Mouse (Mus musculus) cerebellum, postnatal 4 days (tissue): Measurements from ENCODE around the gene AC109138.7.

Source experiments
- DNase-seq, 2 experiments: peaks; one replicate each; pipeline ENCODE4 v3.0.0; 2022; ENCODE audit warnings: low spot score in 2 of 2, mixed read lengths in 1 of 2

The AC109138.7 gene

DNA sequence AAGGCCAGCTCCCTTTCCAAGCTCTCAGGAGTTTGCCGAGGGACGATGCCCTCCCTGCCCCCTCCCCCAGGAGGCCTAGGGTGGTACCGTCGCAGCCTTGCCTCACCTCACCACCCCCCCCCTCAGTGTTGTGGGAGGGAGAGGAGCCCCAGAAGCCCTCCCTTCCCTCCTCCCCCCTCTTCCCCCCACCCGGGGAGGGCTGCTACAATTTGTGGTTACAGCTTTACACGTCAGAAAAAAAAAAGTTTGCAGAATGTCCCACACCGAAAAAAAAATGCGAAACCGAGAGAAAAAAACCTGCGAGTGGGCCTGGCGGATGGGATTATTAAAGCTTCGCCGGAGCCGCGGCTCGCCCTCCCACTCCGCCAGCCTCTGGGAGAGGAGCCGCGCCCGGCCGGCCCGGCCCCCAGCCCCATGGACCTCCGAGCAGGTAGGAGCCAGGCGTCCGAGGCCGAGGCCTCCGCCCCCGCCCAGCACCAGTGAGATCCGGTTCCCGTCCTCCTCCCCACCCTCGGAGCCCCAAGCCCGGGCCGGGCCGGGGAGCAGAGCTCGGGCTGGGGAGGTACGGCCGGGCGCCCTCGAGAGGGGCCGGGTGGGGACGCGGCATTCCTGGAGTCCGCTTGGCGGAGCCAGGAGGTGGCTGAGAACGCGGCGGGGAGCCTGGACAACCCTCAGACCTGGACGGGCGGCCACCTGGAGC is at the start of gene AC109138.7, which contains the start of gene Clcf1:
TSS of gene AC109138.7 (plus strand) at position 287 of the 700 bp plus-strand sequence.
TSS of gene Clcf1 (plus strand) at position 168 of the 700 bp plus-strand sequence.
- DNase-seq = no peak

DNA sequence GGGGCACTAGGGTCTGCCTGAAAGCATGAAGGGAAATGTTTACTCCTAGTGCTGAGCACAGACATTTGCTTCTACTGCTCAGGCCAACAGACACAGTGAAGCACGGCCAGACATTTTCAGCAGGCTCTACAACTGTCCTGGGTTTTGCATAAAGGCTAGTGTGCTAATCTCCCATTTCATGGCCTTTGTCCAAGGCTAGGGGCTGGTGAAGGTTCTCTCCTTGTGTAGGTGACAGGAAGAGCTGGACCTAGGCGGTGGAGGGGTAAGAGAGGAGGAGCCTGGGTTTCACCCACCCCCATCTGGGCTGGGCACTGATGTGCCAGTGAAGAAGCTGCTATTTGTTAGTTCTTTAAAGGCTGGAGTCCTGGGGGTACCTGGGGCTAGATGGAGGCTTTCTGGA is 49.4 kb upstream of the AC109138.7 start:
- DNase-seq = no peak

DNA sequence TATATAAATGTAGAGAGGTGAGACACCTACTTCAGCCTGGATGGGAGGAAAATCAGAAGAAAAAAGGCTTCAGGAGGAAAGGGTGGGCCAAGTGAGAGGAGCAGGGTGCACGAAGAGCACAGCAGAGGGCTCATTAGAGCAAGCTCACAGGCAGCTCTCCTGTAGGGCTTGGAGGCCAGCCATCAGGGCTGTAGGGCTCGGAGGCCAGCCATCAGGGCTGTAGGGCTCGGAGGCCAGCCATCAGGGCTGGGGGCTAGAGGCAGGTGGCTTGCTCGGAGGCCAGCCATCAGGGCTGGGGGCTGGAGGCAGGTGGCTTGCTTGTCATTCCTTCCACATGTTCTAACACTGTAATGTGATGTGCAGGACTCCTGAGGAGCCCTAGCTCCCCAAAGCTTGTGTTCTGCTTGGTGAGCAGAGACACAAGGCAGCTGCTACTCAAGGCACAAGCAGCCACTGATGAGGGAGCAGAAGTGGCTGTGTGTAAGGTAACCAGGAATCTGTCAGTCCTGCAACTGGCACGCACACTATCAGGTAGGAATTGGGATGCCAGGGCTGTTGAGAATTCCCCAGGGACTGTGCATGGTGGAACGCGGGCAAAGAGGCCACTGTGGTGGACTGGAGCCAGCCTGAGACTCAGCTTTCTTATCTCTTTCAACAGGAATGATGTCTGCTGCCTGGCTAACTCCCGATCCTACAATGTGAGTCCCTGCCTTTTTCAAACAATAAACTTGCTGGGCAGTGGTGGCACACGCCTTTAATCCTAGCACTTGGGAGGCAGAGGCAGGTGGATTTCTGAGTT is 47.3 kb upstream of the AC109138.7 start:
- no peak for DNase-seq

DNA sequence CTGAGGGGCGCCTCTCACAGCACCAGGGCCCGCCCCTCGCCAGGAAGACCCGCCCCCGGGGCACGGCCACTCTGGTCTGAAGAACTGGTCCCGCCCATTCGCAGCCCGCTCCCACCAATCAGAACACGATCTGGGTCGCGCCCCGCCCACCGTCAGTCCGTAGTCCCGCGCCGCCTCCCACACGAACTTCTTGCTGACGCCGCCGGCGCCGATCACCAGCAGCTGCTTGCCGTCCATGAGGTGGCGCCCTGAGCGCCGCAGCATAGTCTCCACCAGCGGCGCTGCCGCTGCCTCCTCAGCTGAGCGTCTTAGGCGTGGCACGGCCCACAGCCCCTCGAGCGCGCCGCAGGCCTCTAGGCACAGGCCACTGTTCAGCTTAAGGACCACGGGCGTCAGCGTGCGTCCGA is 44.8 kb upstream of the AC109138.7 start:
- DNase-seq = peak; percentile 99 to 100

DNA sequence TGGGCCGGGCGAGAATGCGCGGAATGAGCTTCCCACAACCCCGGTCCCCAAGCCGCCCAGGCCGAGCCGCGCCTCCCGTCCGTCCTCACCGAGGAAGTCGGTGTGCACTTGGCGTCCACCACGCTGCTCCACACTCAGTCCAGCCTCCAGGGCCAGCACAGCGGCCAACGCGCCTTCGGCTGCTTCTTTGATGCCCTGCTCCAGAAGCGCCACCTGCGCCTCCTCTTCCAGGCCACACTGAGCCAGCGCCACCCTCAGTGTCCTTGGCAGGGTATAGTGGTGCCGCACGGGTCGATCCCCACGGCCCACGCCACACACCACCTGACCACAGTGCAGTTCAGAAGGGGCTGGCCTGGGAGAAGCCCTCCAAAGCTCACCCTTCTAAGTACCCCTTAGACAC is 44.3 kb upstream of the AC109138.7 start:
- no peak for DNase-seq

DNA sequence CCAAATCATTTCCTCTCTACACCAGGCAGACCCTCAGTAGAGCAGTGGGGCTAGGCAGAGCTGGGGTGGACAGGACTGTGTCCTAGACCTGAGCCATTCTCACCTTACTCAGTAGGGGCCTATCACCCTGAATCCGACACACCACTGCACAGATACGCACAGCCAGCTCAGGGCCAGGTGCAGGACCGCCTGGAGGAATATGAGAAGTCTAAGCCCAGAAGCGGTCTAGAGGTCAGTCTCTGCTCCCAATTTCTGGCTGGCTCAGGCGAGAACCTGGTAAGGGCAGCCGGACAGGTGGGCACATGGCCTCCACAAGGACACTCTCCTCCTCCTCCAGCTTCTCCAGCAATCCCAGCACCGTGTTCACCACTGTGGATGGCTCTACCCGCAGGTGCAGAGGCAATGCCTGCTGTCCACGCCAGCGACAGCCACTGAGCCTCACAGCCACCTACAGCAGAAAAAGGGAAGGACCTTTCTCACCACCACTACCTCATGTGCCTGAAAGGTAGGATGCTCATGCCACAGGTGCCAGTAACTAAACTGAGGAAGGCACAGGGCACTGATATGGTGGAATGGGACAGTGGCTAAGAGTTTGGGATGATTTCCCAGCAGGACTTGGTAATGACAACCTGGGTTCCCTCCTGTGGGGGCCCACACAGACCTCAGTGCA is 43.3 kb upstream of the AC109138.7 start:
- DNase-seq = no peak

DNA sequence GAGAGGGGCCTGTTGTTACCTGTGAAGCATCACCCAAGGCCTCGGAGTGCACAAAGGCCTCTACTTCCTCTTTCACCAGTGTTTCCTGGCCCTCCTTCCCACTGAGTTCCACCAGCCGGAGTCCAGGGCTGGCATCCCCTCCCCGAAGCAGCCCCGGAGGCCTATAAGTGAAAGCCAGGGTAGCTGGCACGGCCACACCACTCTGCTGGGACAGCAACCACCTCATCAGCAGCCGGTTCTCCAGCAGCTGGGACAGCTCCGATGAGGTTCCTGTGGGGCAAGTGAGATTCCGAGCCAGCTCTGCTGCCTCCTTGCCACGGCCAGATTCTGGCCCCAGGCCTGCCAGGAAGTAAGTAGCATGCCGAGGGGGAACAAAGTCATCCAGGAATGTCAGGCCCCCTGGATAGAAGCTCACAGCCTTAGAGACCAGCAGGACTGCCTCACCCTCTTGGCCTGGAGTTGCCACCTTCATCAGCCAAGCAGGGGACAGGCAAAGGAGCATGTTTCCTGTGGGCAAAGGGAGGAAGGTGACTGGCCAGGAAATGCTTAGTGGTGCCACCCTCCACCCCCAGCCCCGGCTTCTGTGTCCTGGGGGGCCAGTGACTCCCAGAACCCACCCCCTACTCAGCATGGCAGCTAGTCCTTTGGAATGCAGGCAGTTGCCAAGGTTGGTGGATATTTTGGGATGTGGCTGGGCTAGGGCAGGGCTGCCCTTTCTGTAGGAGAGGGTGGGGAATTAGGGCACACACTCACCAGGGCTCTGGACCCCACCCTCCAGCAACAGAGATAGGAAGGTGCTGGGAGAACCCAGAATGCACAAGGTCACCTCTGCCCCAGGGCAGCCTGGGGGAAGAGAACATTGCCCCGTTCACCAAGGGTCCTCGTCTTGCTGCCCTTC is 42.5 kb upstream of the AC109138.7 start:
- no peak for DNase-seq

DNA sequence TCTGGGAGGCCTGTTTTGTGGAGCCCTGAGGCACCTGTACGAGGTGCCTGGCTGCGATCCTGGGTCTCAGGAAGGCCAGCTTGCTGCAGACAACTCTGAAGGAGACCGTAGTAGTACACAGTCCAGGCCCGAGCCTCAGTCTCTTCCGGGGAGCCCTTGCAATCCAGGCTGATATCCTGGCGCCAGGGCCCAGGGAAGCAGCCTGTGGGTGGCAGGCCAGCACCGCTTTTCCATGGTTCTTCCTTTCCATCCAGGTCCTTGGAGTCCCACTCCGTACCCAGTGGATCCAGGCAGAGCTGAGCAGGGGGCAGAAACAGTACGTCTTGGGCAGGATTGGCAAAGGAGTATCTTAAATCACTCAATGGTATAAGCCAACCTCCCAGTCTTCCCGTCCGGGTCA is 41.2 kb upstream of the AC109138.7 start:
- DNase-seq = no peak

DNA sequence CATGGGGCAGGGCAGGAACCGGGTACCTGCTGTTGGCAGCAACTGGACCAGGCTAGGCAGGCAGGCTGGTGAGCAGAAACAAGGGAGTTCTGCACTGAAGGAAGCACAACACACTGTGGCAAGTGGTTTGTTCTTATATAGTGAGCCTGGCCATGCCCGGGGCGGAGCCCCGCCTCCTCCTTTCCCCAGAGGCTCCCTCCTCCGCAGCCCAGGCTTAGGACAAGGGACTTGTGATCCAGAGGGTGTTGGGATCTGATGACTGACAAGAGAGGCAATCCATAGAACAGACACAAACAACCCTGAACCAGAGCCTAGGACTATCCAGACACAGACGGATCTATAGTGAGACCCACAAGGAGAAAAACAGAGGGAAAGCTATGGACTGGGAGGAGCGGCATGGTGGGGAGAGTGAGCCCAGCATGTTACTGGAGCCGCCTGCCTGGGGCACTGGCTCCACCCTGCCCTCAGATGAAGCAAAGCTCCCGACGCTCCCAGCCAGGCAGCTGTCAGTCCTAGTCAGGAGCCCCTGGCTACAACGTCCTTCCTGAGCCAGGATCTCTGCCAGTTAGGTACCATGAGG is 38.7 kb upstream of the AC109138.7 start, which contains the start of gene Carns1:
TSS of gene Carns1 (minus strand) at position 112 of the 580 bp plus-strand sequence.
- DNase-seq = no peak

DNA sequence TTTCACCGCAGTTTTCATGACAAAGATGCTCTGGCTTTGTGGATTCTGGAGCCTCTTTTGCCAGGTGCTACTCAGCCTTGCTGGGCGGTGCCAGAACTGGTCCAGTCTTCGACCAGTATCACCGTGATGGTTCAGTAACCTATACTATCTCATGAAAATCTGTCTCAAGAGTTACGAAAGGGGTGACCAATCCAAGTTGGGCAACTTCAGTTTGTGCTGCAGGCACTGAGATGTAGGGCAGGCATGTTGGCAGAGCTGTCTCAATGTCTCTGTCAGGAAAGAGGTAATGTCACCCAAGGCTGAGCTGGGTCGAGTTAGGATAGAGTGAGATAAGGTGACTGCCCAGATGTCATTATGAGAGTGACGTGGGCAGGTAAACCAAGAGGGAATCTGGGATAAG is 33.7 kb upstream of the AC109138.7 start:
- no peak for DNase-seq

DNA sequence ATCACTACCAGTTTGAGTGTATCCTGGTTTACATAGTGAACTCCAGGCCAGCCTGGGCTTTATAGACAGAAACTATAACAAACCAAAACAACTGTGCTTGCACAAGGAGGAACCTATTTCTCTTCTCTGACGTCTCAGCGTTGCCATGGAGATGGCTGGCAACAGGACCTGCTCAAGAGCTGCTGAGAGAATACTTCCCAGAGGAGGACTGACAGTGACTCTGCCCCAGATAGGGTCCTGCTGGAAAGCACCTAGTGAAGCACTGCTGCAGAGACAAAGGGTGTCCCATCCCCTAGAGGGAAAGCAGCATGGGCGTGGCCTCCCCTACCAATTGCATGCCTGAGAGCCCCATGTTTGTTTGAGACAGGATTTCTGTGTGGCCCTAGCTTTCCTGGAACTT is 32.3 kb upstream of the AC109138.7 start:
- no peak for DNase-seq

DNA sequence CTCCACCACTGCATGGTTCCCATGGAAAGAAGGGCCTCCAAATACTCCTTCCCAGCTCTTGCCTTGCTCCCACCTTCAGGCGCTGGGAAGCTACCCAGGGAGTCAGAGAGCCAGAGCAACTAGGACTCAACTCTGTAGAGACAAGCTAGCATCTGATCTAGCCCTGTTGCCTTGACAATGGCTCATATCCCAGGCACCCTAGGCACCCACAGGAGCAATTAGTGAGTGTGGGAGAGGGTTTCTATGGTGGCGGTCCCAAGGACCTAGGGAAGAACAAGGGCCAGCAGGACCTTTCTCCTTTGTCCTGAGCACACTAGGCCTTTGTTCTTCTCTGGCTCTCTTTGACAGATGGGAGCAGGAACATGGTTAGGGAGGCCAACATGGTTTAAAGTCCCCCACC is 30.5 kb upstream of the AC109138.7 start:
- DNase-seq = no peak

DNA sequence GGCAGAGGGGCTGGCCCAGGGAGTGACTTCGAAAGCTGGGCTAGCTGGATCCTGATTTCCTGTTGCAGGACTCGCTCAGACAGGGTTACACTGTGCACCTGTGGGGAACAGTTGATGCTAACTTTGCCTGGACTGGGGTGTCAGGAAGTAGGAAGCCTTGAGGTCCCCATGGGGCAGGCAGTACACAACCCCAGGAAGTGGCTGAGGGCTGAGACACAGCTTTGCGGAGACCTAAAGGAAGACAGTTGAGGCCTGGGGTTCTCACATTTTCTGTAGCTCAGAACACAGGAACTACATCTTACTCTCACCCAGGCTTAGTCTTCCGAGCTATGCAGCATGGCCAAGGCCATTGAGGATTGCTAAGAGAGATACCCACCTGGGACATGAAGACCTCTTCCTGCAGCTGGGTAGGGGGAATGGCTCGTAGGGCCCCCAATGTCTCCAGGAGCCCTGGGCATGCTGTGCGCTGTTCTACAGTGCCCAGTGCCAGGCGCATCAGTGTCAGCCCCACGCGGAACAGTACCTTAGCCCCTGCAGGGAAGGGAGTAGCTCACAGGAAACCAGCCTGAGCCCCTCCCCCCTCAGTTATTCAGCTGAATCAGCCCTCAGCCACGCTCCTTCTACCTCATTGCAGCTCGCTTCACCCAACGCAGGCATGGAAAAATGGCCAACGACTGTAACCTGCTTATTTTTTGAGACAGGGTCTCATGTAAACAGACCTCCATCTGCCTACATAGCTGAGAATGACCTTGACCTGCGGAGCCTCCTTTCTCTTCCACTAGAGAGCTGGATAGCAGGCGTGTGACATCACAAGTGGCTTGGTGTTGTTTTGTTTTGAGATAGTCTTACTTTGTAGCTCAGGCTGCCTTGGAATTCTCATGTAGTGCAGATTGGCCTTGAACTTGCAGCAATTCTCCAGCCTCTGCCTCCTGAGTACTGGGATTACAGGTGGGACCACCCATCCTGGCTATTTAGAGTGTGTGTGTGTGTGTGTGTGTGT is 28.9 kb upstream of the AC109138.7 start:
- no peak for DNase-seq

DNA sequence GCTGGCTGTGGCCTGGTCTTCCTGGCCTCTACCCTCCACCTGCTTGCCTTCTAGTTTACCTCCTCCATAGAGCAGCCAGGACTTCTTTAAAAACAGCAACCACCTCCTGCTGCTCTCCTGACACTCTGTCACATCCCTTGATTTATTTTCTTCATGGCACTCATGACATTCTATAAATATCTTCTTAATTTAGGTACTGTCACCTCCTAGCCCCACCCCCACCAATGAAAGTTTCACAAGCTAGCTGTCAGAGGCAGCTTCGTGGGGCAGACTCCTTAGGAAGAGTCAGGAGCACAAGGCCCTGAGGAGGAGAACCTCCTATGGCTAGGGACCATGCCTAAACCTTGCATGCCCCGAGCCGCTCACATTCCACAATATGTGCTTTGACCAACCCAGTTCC is 26.9 kb upstream of the AC109138.7 start:
- no peak for DNase-seq

DNA sequence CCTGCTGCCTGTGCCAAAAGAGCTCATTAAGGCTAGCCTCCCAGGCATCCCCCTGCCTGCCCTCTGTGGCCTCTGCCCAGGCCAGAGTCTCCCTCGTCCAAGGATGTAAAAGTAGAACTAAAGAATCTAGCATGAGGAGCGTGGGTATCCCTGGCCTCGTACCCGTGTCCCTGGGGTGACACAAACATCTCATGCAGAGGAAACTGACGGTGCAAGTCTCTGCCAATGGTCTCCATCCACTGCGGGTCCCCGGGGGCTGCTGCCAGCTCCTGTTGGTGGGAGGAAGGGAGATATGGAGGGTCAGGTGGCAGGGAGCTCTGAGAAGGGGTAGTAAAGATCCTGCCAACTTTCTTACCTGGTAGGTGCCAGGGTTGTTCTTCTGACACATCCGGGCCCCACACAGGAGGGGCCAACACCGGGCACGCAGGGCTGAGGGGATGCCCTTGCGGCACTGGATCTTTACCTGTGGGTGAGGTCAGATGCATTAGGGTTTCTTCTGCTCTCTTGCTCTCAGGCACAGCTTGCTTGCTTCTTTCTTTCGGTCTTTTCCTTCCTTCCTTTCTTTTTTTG is 25.0 kb upstream of the AC109138.7 start:
- no peak for DNase-seq

DNA sequence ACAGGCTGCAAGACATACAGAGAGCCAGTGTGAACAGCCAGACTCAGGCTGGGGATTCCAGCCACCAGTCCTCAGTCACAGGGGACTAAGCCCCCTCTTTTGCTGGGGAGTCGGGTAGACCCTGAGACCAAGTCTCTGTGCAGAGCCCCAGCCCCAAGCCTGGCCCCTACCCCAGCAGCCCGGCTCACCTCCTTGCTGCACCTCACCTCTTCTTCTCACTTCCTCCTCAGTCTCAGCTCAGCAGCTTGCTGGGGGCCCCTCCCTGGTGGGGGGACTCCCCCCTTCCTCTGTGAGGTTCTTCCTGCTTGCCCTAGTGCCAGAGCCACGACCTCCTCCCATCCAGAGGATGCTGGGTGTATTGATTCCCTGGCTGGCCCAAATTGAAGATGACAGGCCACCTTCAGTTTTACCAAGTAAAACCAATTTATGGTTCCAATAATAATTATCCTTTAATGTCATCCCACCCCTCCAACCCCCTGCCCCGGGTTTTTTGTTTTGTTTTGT is 23.3 kb upstream of the AC109138.7 start, which contains the start of gene Tbc1d10c:
TSS of gene Tbc1d10c (minus strand) at position 454 of the 504 bp plus-strand sequence.
- no peak for DNase-seq

DNA sequence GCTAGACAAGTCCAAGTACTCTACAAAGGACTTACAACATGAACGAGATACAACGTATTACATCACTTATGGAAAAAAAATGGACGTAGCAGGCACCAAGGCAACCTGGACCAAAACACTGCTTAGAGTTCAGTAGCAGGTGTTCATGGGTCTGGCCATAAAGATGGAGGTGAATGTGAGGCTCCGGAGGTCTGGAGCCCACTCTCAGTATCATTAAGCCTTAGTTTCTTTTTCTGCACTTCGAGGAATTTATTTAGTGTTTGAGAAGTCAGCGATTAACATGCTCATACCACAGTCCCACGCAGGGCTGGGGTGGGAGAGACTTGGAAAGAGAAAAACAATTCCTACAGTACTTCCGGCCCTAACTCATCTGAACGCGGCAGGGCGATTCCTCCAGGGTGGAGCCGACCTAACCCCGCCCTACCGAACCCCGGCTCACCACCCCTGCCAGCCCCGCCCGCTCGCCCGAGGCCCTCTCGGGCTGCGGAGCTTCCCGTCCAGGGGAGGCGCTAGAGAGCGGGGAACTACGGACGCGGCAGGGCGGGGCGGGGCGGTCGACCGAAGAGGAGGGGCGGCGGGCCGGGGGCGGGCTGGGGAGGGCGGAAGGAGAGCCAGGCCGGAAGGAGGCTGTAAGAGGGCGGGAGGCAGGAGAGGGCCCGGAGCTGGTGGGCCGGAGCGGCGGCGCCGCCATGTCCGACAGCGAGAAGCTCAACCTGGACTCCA is 22.5 kb upstream of the AC109138.7 start, which contains the start of gene Ppp1ca:
TSS of gene Ppp1ca (plus strand) at position 538 of the 723 bp plus-strand sequence.
- DNase-seq = peak; percentile 94 to 97

DNA sequence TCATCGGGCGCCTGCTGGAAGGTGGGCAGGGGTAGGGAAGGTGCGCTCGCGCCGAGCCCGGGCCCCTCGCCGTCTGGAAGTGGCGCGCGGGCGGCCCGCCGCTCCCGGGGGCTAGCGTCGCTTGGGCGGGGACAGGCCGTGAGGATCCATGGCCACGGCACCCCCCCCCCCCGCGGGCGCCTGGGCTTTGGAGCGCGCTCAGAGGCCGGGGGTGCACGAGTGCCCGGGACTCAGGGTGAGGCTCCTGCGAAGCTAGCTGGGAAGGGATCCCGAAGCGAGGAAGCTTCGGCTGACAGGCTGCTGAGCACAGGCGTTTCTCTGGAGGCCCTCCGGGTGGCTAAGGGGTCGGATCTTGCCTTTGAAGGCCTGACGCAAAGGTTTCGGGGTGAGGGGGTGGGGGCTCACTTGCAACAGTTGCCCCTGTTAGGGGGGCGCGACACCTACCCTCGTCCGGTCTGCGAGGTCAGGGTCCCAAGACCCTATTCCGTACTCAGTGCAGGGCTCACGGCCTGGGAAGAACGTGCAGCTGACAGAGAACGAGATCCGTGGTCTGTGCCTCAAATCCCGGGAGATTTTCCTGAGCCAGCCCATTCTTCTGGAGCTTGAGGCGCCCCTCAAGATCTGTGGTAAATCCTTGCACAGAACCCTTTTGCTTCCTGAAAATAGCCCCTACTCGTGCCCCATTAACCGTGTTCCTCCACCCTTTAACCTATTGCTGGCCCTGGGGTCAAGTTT is 21.7 kb upstream of the AC109138.7 start:
- DNase-seq = no peak
